Mouse (Mus musculus): Measurements from ENCODE around the gene Mettl1.
"Not testable (repeated sequence)": the region's sequence is repeated elsewhere in the genome, so short reads cannot be mapped to it uniquely, and the experiment has no call there.

Mettl1 gene

GRCm38 (mm10) chr10:127068360-127069038 lies 27.3 kb downstream of the Mettl1 start:
- no peak for DNase-seq (ENCODE audit: low read depth)

GRCm38 (mm10) chr10:127069281-127070189 lies 28.3 kb downstream of the Mettl1 start:
- no peak for DNase-seq (ENCODE audit: low read depth)

- DNase-seq (ENCODE audit: low read depth): peak; percentile 95
Observed at GRCm38 (mm10) chr10:127070190-127071121, 29.2 kb downstream of the Mettl1 start, which contains the start of gene Tspan31. TSS of gene Tspan31 (minus strand) at chr10:127070264.

- no peak for DNase-seq (ENCODE audit: low read depth)
Observed at GRCm38 (mm10) chr10:127071203-127071602, 30.0 kb downstream of the Mettl1 start.

- DNase-seq (ENCODE audit: low read depth): not testable (repeated sequence)
Observed at GRCm38 (mm10) chr10:127072270-127072669, 31.1 kb downstream of the Mettl1 start.

GRCm38 (mm10) chr10:127072969-127073368 lies 31.8 kb downstream of the Mettl1 start:
- DNase-seq (ENCODE audit: low read depth): not testable (repeated sequence)

- DNase-seq (ENCODE audit: low read depth): no peak
Observed at GRCm38 (mm10) chr10:127073981-127074380, 32.8 kb downstream of the Mettl1 start.

GRCm38 (mm10) chr10:127075080-127075479 lies 33.9 kb downstream of the Mettl1 start, which contains the start of gene Agap2:
TSS of gene Agap2 (plus strand) at chr10:127075284.
- DNase-seq (ENCODE audit: low read depth): no peak

GRCm38 (mm10) chr10:127075651-127076050 lies 34.4 kb downstream of the Mettl1 start:
- DNase-seq (ENCODE audit: low read depth): no peak

- DNase-seq (ENCODE audit: low read depth): no peak
Observed at GRCm38 (mm10) chr10:127076082-127076481, 34.9 kb downstream of the Mettl1 start.

- no peak for DNase-seq (ENCODE audit: low read depth)
Observed at GRCm38 (mm10) chr10:127077515-127077914, 36.3 kb downstream of the Mettl1 start.

- no peak for DNase-seq (ENCODE audit: low read depth)
Observed at GRCm38 (mm10) chr10:127078001-127078676, 36.9 kb downstream of the Mettl1 start.

- no peak for DNase-seq (ENCODE audit: low read depth)
Observed at GRCm38 (mm10) chr10:127078677-127079575, 37.7 kb downstream of the Mettl1 start.

GRCm38 (mm10) chr10:127079665-127080391 lies 38.6 kb downstream of the Mettl1 start:
- DNase-seq (ENCODE audit: low read depth): no peak

GRCm38 (mm10) chr10:127080901-127081780 lies 39.9 kb downstream of the Mettl1 start:
- no peak for DNase-seq (ENCODE audit: low read depth)

- DNase-seq (ENCODE audit: low read depth): no peak
Observed at GRCm38 (mm10) chr10:127081996-127082620, 40.9 kb downstream of the Mettl1 start.

- no peak for DNase-seq (ENCODE audit: low read depth)
Observed at GRCm38 (mm10) chr10:127083292-127083914, 42.2 kb downstream of the Mettl1 start.

- no peak for DNase-seq (ENCODE audit: low read depth)
Observed at GRCm38 (mm10) chr10:127083915-127084306, 42.7 kb downstream of the Mettl1 start.
